Mouse (Mus musculus): ENCODE results near the gene St6galnac4. TPM values are rescaled to one million over a fixed set of nuclear protein-coding genes. Genes with fewer than 3 reads are reported as not detected.

Gene St6galnac4
- polyA plus RNA-seq, 1 experiment from 2014 or later: 22.8 TPM

DNA sequence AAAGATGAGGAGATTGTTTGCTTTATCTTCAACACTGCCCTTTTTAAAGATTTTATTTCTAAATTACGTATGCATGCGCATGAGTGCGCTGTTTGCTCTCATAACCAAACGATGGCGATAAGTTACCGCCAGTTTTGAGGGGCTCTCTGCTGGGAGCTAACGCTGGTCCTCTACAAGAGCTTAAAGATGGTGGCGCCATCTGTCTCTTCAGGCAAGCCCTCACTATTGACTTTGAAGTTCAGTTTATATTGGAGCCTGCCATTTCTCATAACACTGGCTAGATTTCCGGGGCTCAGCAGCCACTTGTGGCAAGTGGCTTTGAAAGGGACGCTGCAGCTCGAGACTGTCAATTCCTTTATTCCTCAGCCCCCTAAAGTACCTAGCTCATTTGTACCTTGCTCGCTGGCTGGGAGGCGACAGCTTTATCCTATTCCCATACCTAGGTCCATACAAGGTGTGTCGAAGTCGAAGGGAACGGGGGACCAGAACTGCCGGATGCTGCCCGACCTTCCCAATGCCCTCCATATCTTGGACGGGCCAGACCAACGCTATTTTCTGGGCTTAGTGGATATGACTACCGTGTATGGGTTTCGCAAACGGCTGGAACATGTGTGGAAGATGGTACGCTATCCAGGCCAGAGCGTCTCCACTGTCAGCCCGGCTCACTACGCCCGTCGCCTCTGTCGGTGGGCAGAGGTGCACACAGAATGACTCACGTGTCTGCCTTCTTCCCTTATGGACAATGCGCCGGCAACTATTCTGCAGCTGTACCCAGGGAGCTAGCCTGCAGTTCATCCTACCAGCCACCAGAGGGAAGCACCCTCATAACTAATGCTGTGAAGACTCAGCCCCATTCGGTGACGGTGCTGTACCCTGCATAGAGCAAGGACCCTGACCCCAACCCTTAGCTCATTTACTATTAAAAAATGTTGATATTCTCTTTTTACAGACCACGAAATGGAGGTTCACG is 3.8 kb upstream of the St6galnac4 start:
- WGBS: 13% methylated on average over 37 of the region's 37 CpGs
- H3K9me3 ChIP-seq (replicated peaks; ENCODE audit: control insufficient read depth, low read length): no peaks in the 10 kb centered on the region
- H3K4me1 ChIP-seq (ENCODE audit: control insufficient read depth, insufficient read depth, low read length): no peaks in the 10 kb centered on the region; the same call in 1 of the 2 replicates
- H3K27ac ChIP-seq (replicated peaks; ENCODE audit: low read depth, low read length): no peak overlapping the region
- DNase-seq (ENCODE audit: low spot score): peak; percentile 93
- peak overlapping the region; percentile 44 for H3K9ac ChIP-seq (replicated peaks; ENCODE audit: low read length)
- H3K27me3 ChIP-seq (ENCODE audit: control insufficient read depth, insufficient read depth, low read length): peaks cover 4% of the 10 kb centered on the region; the same call in 1 of the 2 replicates
- H3K4me3 ChIP-seq (ENCODE audit: low read depth, low read length): peak overlapping the region; percentile 21
- H3K36me3 ChIP-seq (replicated peaks; ENCODE audit: control insufficient read depth, insufficient read depth, low read depth, low read length): no peaks in the 10 kb centered on the region
- ATAC-seq (replicated peaks; ENCODE audit: insufficient number of reproducible peaks, low FRiP score, low TSS enrichment, low read depth): peak; percentile 74
- H3K4me2 ChIP-seq (ENCODE audit: low read depth, low read length): peak overlapping the region; percentile 60

DNA sequence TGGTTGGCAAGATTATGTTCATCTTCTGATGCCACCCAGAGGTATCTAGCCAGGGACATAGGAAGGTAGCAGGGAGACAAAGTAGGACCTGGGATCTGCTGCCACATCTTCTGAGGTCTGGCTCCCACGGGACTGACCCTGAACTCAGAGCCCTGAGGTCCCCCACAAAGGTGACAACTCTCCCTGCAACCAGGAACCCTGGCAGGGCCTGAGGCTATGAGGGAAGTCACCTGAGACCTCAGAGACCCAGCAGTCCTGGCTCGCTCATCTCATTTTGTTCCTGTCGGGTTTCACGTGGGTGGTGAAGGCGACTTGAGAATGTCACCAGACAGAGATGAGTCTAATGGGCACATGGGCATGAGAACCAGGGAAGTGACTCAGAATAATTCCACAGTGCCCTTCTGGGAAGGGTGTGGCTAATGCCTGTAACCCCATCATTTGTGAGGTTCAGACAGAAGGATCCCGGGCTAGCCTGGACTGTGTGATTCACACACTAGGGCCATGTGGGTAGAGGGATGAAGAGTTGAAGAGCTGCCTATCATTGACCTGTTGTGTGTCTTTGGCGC is 1.7 kb upstream of the St6galnac4 start:
- Histone ChIP-seq H3K4me1 (ENCODE audit: control insufficient read depth, insufficient read depth, low read length) (no peaks in the 10 kb centered on the region; the same call in 1 of the 2 replicates), H3K27ac (replicated peaks; ENCODE audit: low read depth, low read length) (no peak overlapping the region), H3K9me3 (replicated peaks; ENCODE audit: control insufficient read depth, low read length) (no peaks in the 10 kb centered on the region), H3K36me3 (replicated peaks; ENCODE audit: control insufficient read depth, insufficient read depth, low read depth, low read length) (no peaks in the 10 kb centered on the region), H3K9ac (replicated peaks; ENCODE audit: low read length) (no peak overlapping the region), H3K4me3 (ENCODE audit: low read depth, low read length) (no peak overlapping the region), H3K4me2 (ENCODE audit: low read depth, low read length) (no peak overlapping the region), H3K27me3 (ENCODE audit: control insufficient read depth, insufficient read depth, low read length) (no peaks in the 10 kb centered on the region; the same call in 1 of the 2 replicates)
- no peak for DNase-seq (ENCODE audit: low spot score)
- no peak for ATAC-seq (replicated peaks; ENCODE audit: insufficient number of reproducible peaks, low FRiP score, low TSS enrichment, low read depth)
- WGBS: 77% methylated on average over 7 of the region's 7 CpGs

DNA sequence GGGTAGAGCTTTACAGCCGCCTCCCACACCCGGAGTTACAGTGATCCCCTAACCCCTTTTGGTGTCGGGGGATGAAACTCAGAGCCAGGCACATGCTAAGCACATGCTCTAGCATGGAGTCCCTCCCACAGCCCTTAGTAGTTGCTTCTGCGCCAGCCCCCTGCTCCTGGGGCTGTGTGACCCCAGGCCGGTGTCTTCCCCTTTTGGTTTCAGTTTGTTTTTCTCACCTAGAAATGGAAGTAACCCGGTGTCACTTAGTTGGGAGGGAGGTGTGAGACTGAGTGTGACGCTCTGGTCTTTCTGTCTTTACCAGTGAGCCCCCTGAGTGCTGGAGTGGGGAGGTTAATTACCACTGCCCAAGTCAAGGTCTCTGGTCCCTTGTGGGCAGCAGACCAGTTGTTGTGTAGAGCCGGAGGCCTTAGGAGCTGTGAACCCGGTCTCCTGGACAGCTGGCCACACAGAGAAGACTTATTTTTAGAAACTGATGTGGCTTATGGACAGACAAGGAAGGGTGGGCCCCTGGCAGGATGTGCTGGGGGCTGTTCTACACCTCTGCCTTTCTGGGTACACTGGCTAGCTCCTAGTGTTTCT is 931 bp downstream of the St6galnac4 start:
- WGBS: 35% methylated on average over 9 of the region's 9 CpGs
- no peaks in the 10 kb centered on the region for H3K9me3 ChIP-seq (replicated peaks; ENCODE audit: control insufficient read depth, low read length)
- H3K4me1 ChIP-seq (ENCODE audit: control insufficient read depth, insufficient read depth, low read length): no peaks in the 10 kb centered on the region; the same call in 1 of the 2 replicates
- no peaks in the 10 kb centered on the region; the same call in 1 of the 2 replicates for H3K27me3 ChIP-seq (ENCODE audit: control insufficient read depth, insufficient read depth, low read length)
- no peak overlapping the region for H3K27ac ChIP-seq (replicated peaks; ENCODE audit: low read depth, low read length)
- DNase-seq (ENCODE audit: low spot score) (no peak), ATAC-seq (replicated peaks; ENCODE audit: insufficient number of reproducible peaks, low FRiP score, low TSS enrichment, low read depth) (no peak)
- peak overlapping the region; percentile 53 for H3K4me3 ChIP-seq (ENCODE audit: low read depth, low read length)
- H3K4me2 ChIP-seq (ENCODE audit: low read depth, low read length): peak overlapping the region; percentile 69
- H3K36me3 ChIP-seq (replicated peaks; ENCODE audit: control insufficient read depth, insufficient read depth, low read depth, low read length): no peaks in the 10 kb centered on the region
- peak overlapping the region; percentile 75 for H3K9ac ChIP-seq (replicated peaks; ENCODE audit: low read length)

DNA sequence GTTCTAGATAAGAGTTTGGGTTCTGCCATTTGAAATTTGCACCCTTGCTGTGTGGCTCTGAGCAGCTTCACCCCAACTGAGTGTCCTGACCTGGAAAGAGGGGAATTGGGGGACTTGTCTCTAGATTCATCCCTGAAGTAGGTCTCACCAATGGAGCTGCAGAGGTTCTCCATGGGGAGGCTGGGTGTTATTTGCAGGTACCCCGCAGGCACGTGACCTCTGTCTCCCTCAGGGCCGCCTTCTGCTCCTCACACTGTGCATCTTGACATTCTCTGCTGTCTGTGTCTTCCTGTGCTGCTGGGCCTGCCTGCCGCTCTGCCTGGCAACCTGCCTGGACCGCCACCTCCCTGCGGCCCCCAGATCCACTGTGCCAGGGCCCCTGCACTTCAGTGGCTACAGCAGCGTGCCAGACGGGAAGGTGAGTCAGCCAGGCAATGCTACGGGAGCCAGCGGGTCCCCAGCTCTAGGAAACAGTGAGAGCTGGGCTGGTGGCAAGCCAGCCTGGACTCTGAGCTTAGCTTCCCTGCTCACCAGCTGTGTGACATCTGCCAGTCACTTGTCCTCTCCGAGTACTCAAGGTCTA is 2.4 kb downstream of the St6galnac4 start:
- no peak overlapping the region for H3K9ac ChIP-seq (replicated peaks; ENCODE audit: low read length)
- no peak for ATAC-seq (replicated peaks; ENCODE audit: insufficient number of reproducible peaks, low FRiP score, low TSS enrichment, low read depth)
- no peaks in the 10 kb centered on the region for H3K9me3 ChIP-seq (replicated peaks; ENCODE audit: control insufficient read depth, low read length)
- no peaks in the 10 kb centered on the region; the same call in 1 of the 2 replicates for H3K27me3 ChIP-seq (ENCODE audit: control insufficient read depth, insufficient read depth, low read length)
- H3K4me3 ChIP-seq (ENCODE audit: low read depth, low read length): no peak overlapping the region
- no peak for DNase-seq (ENCODE audit: low spot score)
- H3K36me3 ChIP-seq (replicated peaks; ENCODE audit: control insufficient read depth, insufficient read depth, low read depth, low read length): no peaks in the 10 kb centered on the region; the same call in 1 of the 2 replicates
- H3K27ac ChIP-seq (replicated peaks; ENCODE audit: low read depth, low read length): no peak overlapping the region
- H3K4me1 ChIP-seq (ENCODE audit: control insufficient read depth, insufficient read depth, low read length): no peaks in the 10 kb centered on the region
- WGBS: 72% methylated on average over 11 of the region's 11 CpGs
- no peak overlapping the region for H3K4me2 ChIP-seq (ENCODE audit: low read depth, low read length)

DNA sequence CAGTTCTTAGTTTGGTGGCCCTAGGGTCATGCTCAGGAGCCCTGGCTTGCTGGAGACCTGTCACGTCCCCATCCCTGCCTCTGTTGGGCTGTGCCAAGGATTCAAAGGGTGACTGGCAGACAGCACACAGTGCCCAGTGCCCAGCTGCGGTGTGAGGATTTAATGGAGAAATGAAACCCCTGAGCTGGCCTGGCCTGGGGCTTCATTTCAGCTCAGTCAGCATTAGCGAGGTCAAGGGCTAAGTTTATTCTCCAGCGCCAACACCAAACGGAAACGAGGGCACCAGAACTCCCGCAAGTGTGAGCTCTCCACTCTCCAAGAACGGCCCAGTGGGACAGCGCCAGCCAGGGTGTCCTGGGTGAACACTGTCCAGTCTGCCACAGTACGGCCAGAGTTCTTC is 3.3 kb downstream of the St6galnac4 start:
- WGBS: 72% methylated on average over 10 of the region's 10 CpGs
- Histone ChIP-seq H3K27ac (replicated peaks; ENCODE audit: low read depth, low read length) (no peak overlapping the region), H3K27me3 (ENCODE audit: control insufficient read depth, insufficient read depth, low read length) (no peaks in the 10 kb centered on the region; the same call in 1 of the 2 replicates), H3K36me3 (replicated peaks; ENCODE audit: control insufficient read depth, insufficient read depth, low read depth, low read length) (no peaks in the 10 kb centered on the region; the same call in 1 of the 2 replicates), H3K4me1 (ENCODE audit: control insufficient read depth, insufficient read depth, low read length) (no peaks in the 10 kb centered on the region), H3K9me3 (replicated peaks; ENCODE audit: control insufficient read depth, low read length) (no peaks in the 10 kb centered on the region), H3K4me3 (ENCODE audit: low read depth, low read length) (no peak overlapping the region), H3K4me2 (ENCODE audit: low read depth, low read length) (no peak overlapping the region), H3K9ac (replicated peaks; ENCODE audit: low read length) (no peak overlapping the region)
- DNase-seq (ENCODE audit: low spot score) (no peak), ATAC-seq (replicated peaks; ENCODE audit: insufficient number of reproducible peaks, low FRiP score, low TSS enrichment, low read depth) (no peak)

DNA sequence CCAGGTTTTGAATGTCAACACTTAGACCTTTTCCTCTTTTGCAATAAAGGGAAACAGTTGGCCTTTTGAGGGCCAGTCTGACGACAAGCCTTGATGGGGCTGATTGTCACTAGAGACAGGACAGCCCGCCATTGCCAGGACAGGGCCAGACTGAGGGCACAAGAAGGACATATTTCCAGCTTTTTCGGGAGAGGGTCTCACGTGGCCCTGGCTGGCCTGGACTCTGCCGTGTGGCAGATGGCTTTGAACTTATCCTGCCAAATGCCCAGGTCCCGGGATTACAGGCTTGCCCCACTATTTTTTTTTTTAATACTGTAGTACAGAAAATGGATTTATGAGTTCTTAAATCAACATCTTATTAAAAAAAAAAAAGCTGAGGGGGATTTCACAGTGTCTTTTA is 4.4 kb downstream of the St6galnac4 start:
- H3K4me3 ChIP-seq (ENCODE audit: low read depth, low read length): no peak overlapping the region
- DNase-seq (ENCODE audit: low spot score) (no peak), ATAC-seq (replicated peaks; ENCODE audit: insufficient number of reproducible peaks, low FRiP score, low TSS enrichment, low read depth) (no peak)
- H3K27ac ChIP-seq (replicated peaks; ENCODE audit: low read depth, low read length): no peak overlapping the region
- 72% methylated on average over 6 of the region's 6 CpGs for WGBS
- H3K9me3 ChIP-seq (replicated peaks; ENCODE audit: control insufficient read depth, low read length): no peaks in the 10 kb centered on the region
- no peaks in the 10 kb centered on the region; the same call in 1 of the 2 replicates for H3K27me3 ChIP-seq (ENCODE audit: control insufficient read depth, insufficient read depth, low read length)
- H3K9ac ChIP-seq (replicated peaks; ENCODE audit: low read length): no peak overlapping the region
- no peaks in the 10 kb centered on the region; the same call in 1 of the 2 replicates for H3K36me3 ChIP-seq (replicated peaks; ENCODE audit: control insufficient read depth, insufficient read depth, low read depth, low read length)
- H3K4me1 ChIP-seq (ENCODE audit: control insufficient read depth, insufficient read depth, low read length): no peaks in the 10 kb centered on the region
- no peak overlapping the region for H3K4me2 ChIP-seq (ENCODE audit: low read depth, low read length)

DNA sequence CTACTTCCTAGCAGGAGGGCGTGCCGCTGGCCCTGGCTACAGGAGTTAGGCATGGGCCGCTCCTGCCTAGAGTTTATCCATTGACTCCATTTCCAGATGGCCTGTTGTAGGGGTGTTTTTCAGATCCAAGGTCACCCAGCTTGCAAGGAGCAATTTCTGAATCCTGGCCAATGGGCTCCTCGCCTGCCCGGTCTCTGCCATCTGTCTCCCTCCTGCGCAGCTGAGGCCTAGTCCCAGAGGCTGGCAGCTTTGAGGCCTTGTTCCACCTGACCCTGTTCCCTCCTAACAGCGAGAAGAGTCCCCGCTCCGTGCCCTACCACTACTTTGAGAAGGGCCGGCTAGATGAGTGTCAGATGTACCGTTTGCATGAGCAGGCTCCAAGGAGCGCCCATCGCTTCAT is 9.8 kb downstream of the St6galnac4 start:
- Histone ChIP-seq H3K36me3 (replicated peaks; ENCODE audit: control insufficient read depth, insufficient read depth, low read depth, low read length) (no peaks in the 10 kb centered on the region; the same call in 1 of the 2 replicates), H3K4me3 (ENCODE audit: low read depth, low read length) (no peak overlapping the region), H3K9me3 (replicated peaks; ENCODE audit: control insufficient read depth, low read length) (no peaks in the 10 kb centered on the region), H3K4me1 (ENCODE audit: control insufficient read depth, insufficient read depth, low read length) (no peaks in the 10 kb centered on the region), H3K27ac (replicated peaks; ENCODE audit: low read depth, low read length) (no peak overlapping the region), H3K27me3 (ENCODE audit: control insufficient read depth, insufficient read depth, low read length) (no peaks in the 10 kb centered on the region), H3K9ac (replicated peaks; ENCODE audit: low read length) (no peak overlapping the region), H3K4me2 (ENCODE audit: low read depth, low read length) (no peak overlapping the region)
- DNase-seq (ENCODE audit: low spot score) (no peak), ATAC-seq (replicated peaks; ENCODE audit: insufficient number of reproducible peaks, low FRiP score, low TSS enrichment, low read depth) (no peak)
- WGBS: 97% methylated on average over 13 of the region's 13 CpGs
